Mouse (Mus musculus): ENCODE measurements around the gene Pak4.

DNA sequence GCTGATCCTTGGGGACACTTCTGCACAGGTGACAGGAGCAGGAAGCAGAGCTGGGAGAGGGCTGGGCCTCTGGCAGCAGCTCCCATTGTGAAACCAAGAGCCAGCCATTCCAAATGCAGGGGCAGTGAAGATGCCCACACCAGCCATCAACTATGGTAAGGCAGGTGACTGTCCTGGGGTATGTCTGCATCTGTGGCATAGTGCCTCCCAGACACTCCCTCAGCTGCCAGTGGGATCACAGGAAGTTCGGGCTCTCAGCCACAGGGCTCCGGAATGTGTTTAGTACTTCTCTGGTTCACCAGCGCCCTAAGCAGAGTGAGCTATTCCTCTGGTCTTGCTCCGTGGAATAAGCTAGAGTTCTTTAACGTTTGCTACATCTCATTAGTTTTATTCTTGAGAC is 40.9 kb downstream of the Pak4 start:
- TF ChIP-seq POLR2A (IDR thresholded peaks at IDR 0.05; ENCODE audit: low read depth, low read length) (no peak), CTCF (conservative IDR thresholded peaks at IDR 0.05; ENCODE audit: insufficient read depth, insufficient read length, low read depth, low read length) (no peak)
